Mouse (Mus musculus) spleen, adult 2 months (tissue): ENCODE measurements around the gene Med10.

Experiments used
- CTCF ChIP-seq: fragments of 200-500 bp; IDR thresholded peaks from 2 replicates; pipeline ENCODE4 v1.5.1; 2011; ENCODE audit warnings: mild to moderate bottlenecking, inconsistent platforms; ENCODE audit not compliant: insufficient read depth, insufficient read length, insufficient replicate concordance; ENCODE audit errors: extremely low read depth
- POLR2A ChIP-seq: fragments of 200-500 bp; IDR thresholded peaks from 2 replicates; pipeline ENCODE4 v1.6.1; 2011; ENCODE audit warnings: low read depth, low read length, inconsistent platforms

- TF ChIP-seq POLR2A (peak; percentile 48), CTCF (no peak)
Measured at GRCm38 (mm10) chr13:69809681-69810611, 7.8 kb downstream of the Med10 start.
